Mouse (Mus musculus) forebrain, embryonic 10.5 days (tissue): ENCODE measurements at regions not wholly inside any gene's neighbourhood (a gene's known extent, or its start where the extent isn't known, plus 50 kb on each side); places are given as distances from the start of the nearest gene placed in this dataset.
"Not testable (repeated sequence)": the region's sequence is repeated elsewhere in the genome, so short reads cannot be mapped to it uniquely, and the experiment has no call there.

ENCODE experiments used
- DNase-seq: peaks from one replicate; pipeline ENCODE4 v3.0.0-alpha.2; 2017; ENCODE audit warnings: low spot score; ENCODE audit errors: extremely low spot score
- H3K27ac ChIP-seq: fragments of 300-500 bp; sonication (generic); 2 replicates; pipeline ENCODE4 v1.5.1; 2016; ENCODE audit warnings: mild to moderate bottlenecking
- H3K27me3 ChIP-seq: fragments of 300-500 bp; sonication (generic); 2 replicates; pipeline ENCODE4 v1.6.1; 2016; ENCODE audit warnings: mild to moderate bottlenecking; ENCODE audit not compliant: poor library complexity, severe bottlenecking
- H3K36me3 ChIP-seq: fragments of 300-500 bp; sonication (generic); replicated peaks from 2 replicates; pipeline ENCODE4 v1.6.1; 2016; ENCODE audit warnings: mild to moderate bottlenecking, moderate library complexity
- H3K4me1 ChIP-seq: fragments of 300-500 bp; sonication (generic); 2 replicates; pipeline ENCODE4 v1.6.1; 2016
- H3K4me3 ChIP-seq: fragments of 300-500 bp; sonication (generic); 2 replicates; pipeline ENCODE4 v1.5.1; 2016; ENCODE audit warnings: mild to moderate bottlenecking, moderate library complexity
- H3K9me3 ChIP-seq: fragments of 300-500 bp; sonication (generic); 2 replicates; pipeline ENCODE4 v1.6.1; 2016; ENCODE audit warnings: mild to moderate bottlenecking, moderate library complexity
- WGBS: fragments of 180-500 bp; shearing (Covaris S2); methylation state at CpG from one replicate; pipeline ENCODE4 v1.1.7; 2016; 5-methylcytosine and 5-hydroxymethylcytosine counted together

DNA sequence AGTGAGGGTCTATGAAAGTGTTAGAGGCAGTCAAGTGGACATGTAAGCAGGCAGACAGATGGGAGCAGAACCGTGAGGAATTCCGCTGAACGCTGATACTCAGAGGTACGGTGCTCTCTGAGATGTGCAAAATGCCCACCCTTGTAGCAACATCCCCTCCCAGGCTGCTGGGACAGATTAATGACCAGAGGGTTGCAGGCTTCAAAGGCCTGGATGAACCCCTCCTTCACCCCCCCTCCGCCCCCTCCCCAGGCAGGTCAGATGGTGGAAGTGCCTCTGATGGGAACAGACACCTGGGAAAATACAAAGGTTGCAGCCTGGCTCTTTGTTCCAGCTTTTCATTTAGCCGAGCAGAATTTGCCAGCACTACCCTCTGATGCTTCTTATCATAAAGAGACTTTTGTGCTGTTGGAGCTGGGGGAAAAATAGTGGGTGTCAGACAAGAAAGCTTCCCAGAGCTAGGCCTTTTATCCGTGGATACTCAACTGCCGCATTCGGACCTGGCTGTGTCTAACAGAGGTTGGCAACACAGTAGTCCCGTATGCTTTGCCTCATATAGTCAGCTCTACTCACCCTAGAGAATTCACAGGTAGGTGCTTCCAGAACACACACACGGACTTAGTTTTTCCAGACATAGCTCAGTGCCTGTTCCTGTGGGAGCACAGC, 111.2 kb upstream of the Ranbp3l start:
- Histone ChIP-seq H3K36me3 (no peaks in the 10 kb centered on the region), H3K4me3 (no peak overlapping the region), H3K27me3 (no peaks in the 10 kb centered on the region), H3K27ac (peak overlapping the region; percentile 54), H3K9me3 (peaks cover 22% of the 10 kb centered on the region; the same call in 1 of the 2 replicates), H3K4me1 (peaks cover 9% of the 10 kb centered on the region)
- DNase-seq = no peak
- 73% methylated on average over 11 of the region's 11 CpGs for WGBS

GRCm38 (mm10) chr15:8855511-8855910, 112.2 kb upstream of the Ranbp3l start:
- DNase-seq = no peak
- Histone ChIP-seq H3K27me3 (no peaks in the 10 kb centered on the region), H3K36me3 (no peaks in the 10 kb centered on the region), H3K9me3 (peaks cover 20% of the 10 kb centered on the region; the same call in 1 of the 2 replicates), H3K4me3 (no peak overlapping the region), H3K27ac (no peak overlapping the region), H3K4me1 (peaks cover 9% of the 10 kb centered on the region)
- 91% methylated on average over 3 of the region's 3 CpGs for WGBS

- 80% methylated on average over 7 of the region's 7 CpGs for WGBS
- no peak for DNase-seq
- no peaks in the 10 kb centered on the region for H3K27me3 ChIP-seq
- no peak overlapping the region for H3K4me3 ChIP-seq
- peaks cover 11% of the 10 kb centered on the region; the same call in 1 of the 2 replicates for H3K9me3 ChIP-seq
- H3K4me1 ChIP-seq = peaks cover 9% of the 10 kb centered on the region
- H3K36me3 ChIP-seq = no peaks in the 10 kb centered on the region
- no peak overlapping the region for H3K27ac ChIP-seq
These were observed 113.4 kb upstream of the Ranbp3l start for GRCm38 (mm10) chr15:8854336-8854735.

GRCm38 (mm10) chr15:8850996-8851395, 116.8 kb upstream of the Ranbp3l start:
- 93% methylated on average over 1 of the region's 1 CpGs for WGBS
- Histone ChIP-seq H3K9me3 (peaks cover 11% of the 10 kb centered on the region; the same call in 1 of the 2 replicates), H3K4me1 (no peaks in the 10 kb centered on the region), H3K27ac (no peak overlapping the region), H3K27me3 (no peaks in the 10 kb centered on the region), H3K36me3 (no peaks in the 10 kb centered on the region), H3K4me3 (no peak overlapping the region)
- no peak for DNase-seq

GRCm38 (mm10) chr15:8849413-8849812, 118.3 kb upstream of the Ranbp3l start:
- DNase-seq = no peak
- H3K27me3 ChIP-seq = no peaks in the 10 kb centered on the region
- no peak overlapping the region for H3K4me3 ChIP-seq
- WGBS = 82% methylated on average over 5 of the region's 5 CpGs
- H3K27ac ChIP-seq = no peak overlapping the region
- H3K4me1 ChIP-seq = no peaks in the 10 kb centered on the region
- H3K36me3 ChIP-seq = no peaks in the 10 kb centered on the region
- peaks cover under 1% of the 10 kb centered on the region; the same call in 1 of the 2 replicates for H3K9me3 ChIP-seq

DNA sequence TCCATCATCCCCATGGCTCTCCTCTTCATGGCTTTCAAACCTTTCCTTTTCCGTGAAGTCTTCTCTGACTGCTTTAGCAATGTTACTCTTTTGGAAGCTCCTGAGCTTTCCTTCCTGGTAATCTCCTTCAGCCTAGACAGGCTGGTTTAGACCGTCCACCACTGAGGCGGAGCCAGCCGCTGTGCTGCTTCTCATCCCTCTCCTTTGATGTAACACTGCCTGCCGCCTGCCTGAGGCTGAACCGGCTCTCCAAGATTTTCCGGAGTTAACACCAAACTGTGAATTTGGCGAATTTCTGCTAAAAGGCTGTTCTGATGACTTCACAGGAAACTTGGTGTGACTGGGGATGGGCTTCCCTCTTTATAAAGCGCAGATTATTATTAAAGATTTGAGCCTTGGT, 125.6 kb upstream of the Ranbp3l start:
- Histone ChIP-seq H3K9me3 (no peaks in the 10 kb centered on the region), H3K36me3 (no peaks in the 10 kb centered on the region), H3K4me1 (peaks cover 4% of the 10 kb centered on the region; the same call in 1 of the 2 replicates), H3K27ac (no peak overlapping the region), H3K27me3 (no peaks in the 10 kb centered on the region), H3K4me3 (no peak overlapping the region)
- WGBS = 57% methylated on average over 9 of the region's 9 CpGs
- no peak for DNase-seq

GRCm38 (mm10) chr15:8839462-8839861, 128.3 kb upstream of the Ranbp3l start:
- Histone ChIP-seq H3K36me3 (no peaks in the 10 kb centered on the region), H3K9me3 (no peaks in the 10 kb centered on the region), H3K27me3 (no peaks in the 10 kb centered on the region), H3K27ac (no peak overlapping the region), H3K4me1 (peaks cover 4% of the 10 kb centered on the region; the same call in 1 of the 2 replicates), H3K4me3 (no peak overlapping the region)
- WGBS = 81% methylated on average over 1 of the region's 1 CpGs
- no peak for DNase-seq

- H3K36me3 ChIP-seq = no peaks in the 10 kb centered on the region
- no peaks in the 10 kb centered on the region for H3K27me3 ChIP-seq
- WGBS = 91% methylated on average over 4 of the region's 4 CpGs
- H3K27ac ChIP-seq = no peak overlapping the region
- DNase-seq = no peak
- H3K4me3 ChIP-seq = no peak overlapping the region
- H3K9me3 ChIP-seq = no peaks in the 10 kb centered on the region
- peaks cover 13% of the 10 kb centered on the region for H3K4me1 ChIP-seq
These were observed 123.6 kb upstream of the Slc1a3 start for GRCm38 (mm10) chr15:8834151-8834550.

GRCm38 (mm10) chr15:8832970-8833369, 122.4 kb upstream of the Slc1a3 start:
- no peaks in the 10 kb centered on the region for H3K9me3 ChIP-seq
- no peak overlapping the region for H3K4me3 ChIP-seq
- H3K27me3 ChIP-seq = no peaks in the 10 kb centered on the region
- no peak for DNase-seq
- WGBS = 63% methylated on average over 1 of the region's 1 CpGs
- H3K27ac ChIP-seq = no peak overlapping the region
- peaks cover 13% of the 10 kb centered on the region for H3K4me1 ChIP-seq
- no peaks in the 10 kb centered on the region for H3K36me3 ChIP-seq

DNA sequence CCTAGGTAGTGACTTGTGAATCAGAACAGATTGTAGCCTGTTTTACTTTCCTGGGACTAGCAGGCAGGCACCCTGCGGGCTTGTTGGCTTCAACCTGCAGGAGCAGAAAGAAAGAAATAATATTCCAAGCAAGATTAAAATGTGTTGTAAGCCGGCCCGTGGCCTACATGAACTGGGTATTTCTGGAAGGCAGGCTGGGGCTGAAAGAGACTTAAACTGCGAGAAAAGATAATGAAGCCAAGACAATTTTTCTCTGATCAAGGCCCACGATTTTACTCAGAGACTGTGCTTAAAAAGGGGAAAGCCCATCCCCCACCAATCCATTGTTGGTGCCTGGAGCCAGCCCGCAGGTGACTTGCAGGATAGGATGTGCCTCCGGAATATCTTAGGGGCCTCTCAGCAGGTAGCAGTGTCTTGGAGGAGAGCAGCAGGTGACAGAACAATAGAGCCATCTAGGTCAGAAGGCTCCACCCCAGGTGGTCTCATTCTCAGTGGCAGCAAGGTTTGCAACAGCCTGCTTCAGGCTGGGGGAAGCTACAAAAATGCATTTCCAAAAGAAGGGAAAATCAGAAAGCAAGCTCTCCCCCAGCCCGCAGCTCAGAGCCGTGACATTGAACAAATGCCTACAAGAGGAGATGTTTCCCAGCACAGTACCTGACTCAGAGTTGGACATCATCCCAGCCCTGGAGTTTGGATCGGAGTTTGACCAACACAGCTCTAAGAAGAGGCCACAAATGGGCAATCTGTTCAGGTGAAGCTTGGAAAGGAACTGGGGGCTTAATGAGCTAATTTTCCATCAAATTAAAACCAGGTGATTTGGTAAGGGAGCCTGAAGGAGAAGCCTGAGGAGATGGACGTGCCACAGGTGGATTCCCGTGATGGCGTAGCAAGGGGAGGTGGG, 121.4 kb upstream of the Slc1a3 start:
- WGBS = 23% methylated on average over 13 of the region's 13 CpGs
- H3K27me3 ChIP-seq = no peaks in the 10 kb centered on the region
- peaks cover 13% of the 10 kb centered on the region for H3K4me1 ChIP-seq
- DNase-seq = no peak
- H3K9me3 ChIP-seq = no peaks in the 10 kb centered on the region
- peak overlapping the region; percentile 63 for H3K27ac ChIP-seq
- H3K4me3 ChIP-seq = no peak overlapping the region
- no peaks in the 10 kb centered on the region for H3K36me3 ChIP-seq

GRCm38 (mm10) chr15:8824861-8825260, 114.3 kb upstream of the Slc1a3 start:
- no peak overlapping the region for H3K4me3 ChIP-seq
- H3K4me1 ChIP-seq = no peaks in the 10 kb centered on the region
- WGBS = 70% methylated on average over 6 of the region's 6 CpGs
- no peaks in the 10 kb centered on the region for H3K27me3 ChIP-seq
- no peaks in the 10 kb centered on the region for H3K36me3 ChIP-seq
- H3K9me3 ChIP-seq = peaks cover 12% of the 10 kb centered on the region; the same call in 1 of the 2 replicates
- DNase-seq = no peak
- no peak overlapping the region for H3K27ac ChIP-seq

DNA sequence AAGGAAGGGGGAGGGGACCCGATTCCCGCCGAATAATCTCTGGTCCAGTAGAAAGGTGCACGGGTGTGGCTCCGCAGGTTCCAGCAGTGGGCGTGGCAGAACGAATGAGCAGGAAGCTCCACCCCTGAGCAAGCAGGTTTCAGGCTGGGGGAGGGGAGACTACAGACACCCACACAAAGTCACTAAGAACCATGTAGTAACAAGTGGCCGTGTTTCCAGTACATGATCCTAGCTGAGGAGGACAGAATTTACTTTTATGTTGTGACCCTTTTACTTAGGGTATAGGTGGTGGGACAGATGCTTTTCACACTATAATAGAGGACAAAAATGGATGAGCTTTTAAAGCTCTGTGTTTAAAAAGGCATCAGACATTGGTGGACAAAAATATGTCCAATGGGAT, 112.2 kb upstream of the Slc1a3 start:
- peaks cover 12% of the 10 kb centered on the region; the same call in 1 of the 2 replicates for H3K9me3 ChIP-seq
- not testable (repeated sequence) for DNase-seq, H3K4me3 ChIP-seq, H3K27ac ChIP-seq, H3K36me3 ChIP-seq, H3K4me1 ChIP-seq, H3K27me3 ChIP-seq
- WGBS = 99% methylated on average over 4 of the region's 8 CpGs

DNA sequence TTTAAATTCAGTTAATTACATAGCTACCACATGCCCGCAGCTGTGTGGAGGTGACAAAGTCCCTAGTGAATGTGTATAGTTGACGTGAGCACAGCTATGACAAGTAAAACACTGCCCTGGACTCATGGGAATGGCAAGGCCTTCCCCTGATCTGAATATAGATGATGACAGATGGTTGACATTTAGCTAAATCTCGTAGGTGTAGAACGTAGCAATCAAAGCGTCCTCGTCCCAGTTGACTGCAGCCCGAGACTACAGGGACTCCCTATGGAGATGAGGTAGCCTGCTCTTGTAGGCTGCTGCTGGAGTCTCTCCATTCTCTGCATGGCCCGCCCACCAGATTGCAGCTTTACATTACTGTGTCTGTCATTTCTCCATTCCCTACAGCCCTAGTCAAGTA, 107.0 kb upstream of the Slc1a3 start:
- Histone ChIP-seq H3K4me1 (peaks cover 27% of the 10 kb centered on the region), H3K9me3 (peaks cover 5% of the 10 kb centered on the region; the same call in 1 of the 2 replicates), H3K4me3 (no peak overlapping the region), H3K27me3 (no peaks in the 10 kb centered on the region), H3K27ac (no peak overlapping the region), H3K36me3 (no peaks in the 10 kb centered on the region)
- 87% methylated on average over 8 of the region's 8 CpGs for WGBS
- no peak for DNase-seq
